Mouse (Mus musculus) testis, adult 2 months (tissue): Measurements from ENCODE around the gene Flvcr1. TPM values are rescaled to one million over a fixed set of nuclear protein-coding genes. Genes with fewer than 3 reads are reported as not detected.

Experiments
- H3K27ac ChIP-seq: fragments of 200-500 bp; 2 replicates; pipeline ENCODE4 v1.5.1; 2012; ENCODE audit warnings: low read depth, low read length; ENCODE audit not compliant: control insufficient read depth, insufficient read depth
- H3K27me3 ChIP-seq: fragments of 200-500 bp; 2 replicates; pipeline ENCODE4 v1.6.1; 2012; ENCODE audit warnings: mild to moderate bottlenecking, low read length, moderate library complexity; ENCODE audit not compliant: control insufficient read depth, insufficient read depth
- H3K36me3 ChIP-seq: fragments of 200-500 bp; 2 replicates; pipeline ENCODE4 v1.6.1; 2012; ENCODE audit warnings: mild to moderate bottlenecking, low read length; ENCODE audit not compliant: control insufficient read depth, insufficient read depth
- H3K4me1 ChIP-seq: fragments of 200-500 bp; 2 replicates; pipeline ENCODE4 v1.6.1; 2012; ENCODE audit warnings: low read length; ENCODE audit not compliant: control insufficient read depth, insufficient read depth
- H3K4me3 ChIP-seq: fragments of 200-500 bp; 2 replicates; pipeline ENCODE4 v1.5.1; 2012; ENCODE audit warnings: low read depth, mild to moderate bottlenecking, low read length, moderate library complexity, mixed read lengths; ENCODE audit not compliant: control insufficient read depth
- CTCF ChIP-seq: fragments of 200-500 bp; IDR thresholded peaks from 2 replicates; pipeline ENCODE4 v1.5.1; 2012; ENCODE audit warnings: low read depth, mild to moderate bottlenecking, inconsistent platforms, low read length, moderate library complexity; ENCODE audit not compliant: control insufficient read depth, insufficient read depth, insufficient replicate concordance
- POLR2A ChIP-seq: fragments of 200-500 bp; IDR thresholded peaks from 2 replicates; pipeline ENCODE4 v1.6.1; 2012; ENCODE audit warnings: low read depth, mild to moderate bottlenecking, inconsistent platforms, low read length, moderate library complexity; ENCODE audit not compliant: control insufficient read depth
- polyA plus RNA-seq: library from polyadenylated mRNA; depleted of rRNA; stranded (reverse); fragments of >200 nt; gene quantifications from 2 replicates; pipeline ENCODE4 v1.2.3, GENCODE M21; 2012

Gene Flvcr1
- polyA plus RNA-seq, 1 experiment, result 4.1 TPM

DNA sequence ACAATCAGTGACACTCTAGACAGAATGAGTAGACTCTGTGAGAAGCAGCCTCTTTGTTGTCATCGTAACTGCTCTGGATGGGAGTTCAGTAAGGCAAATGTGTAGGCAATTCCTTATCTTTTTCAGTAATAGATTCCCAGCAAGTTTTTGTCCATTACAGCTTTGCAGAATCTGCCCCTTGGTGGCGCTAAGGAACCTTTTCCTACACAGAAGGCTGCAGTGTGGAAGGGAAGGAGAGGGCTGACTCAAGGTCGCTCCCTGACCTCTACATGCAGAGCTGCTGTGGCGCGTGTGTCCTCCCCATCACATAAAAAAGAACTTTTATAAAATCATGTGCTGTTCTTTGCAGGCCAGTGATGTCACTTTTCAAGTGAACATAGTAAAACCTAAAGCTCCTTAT lies 42.4 kb upstream of the Flvcr1 start:
- TF ChIP-seq CTCF, result no peak
- TF ChIP-seq POLR2A, result no peak
- no peak overlapping the region for H3K27ac ChIP-seq
- H3K36me3 ChIP-seq, result peaks cover 1% of the 10 kb centered on the region
- H3K4me1 ChIP-seq, result no peaks in the 10 kb centered on the region
- H3K4me3 ChIP-seq, result no peak overlapping the region
- H3K27me3 ChIP-seq, result no peaks in the 10 kb centered on the region

DNA sequence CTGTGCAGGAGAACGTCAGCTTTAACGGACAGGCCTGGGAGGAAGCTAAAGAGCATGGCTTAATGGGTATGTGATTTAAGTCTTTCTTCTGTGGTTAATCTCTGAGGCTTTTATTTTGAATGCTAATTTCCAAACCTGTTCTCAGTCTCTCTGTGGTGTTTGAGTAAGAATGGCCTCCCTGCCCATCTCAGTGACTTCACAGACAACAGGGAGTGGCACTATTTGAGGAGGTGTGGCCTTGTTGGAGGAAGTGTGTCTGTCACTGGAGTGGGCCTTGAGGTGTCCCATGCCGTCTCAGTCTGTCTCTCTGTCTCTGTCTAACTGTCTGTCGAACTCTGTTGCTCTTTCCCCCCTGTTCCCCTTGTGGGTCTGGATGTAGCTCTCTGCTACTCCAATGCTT lies 39.2 kb upstream of the Flvcr1 start:
- H3K4me1 ChIP-seq, result no peaks in the 10 kb centered on the region
- no peak for TF ChIP-seq CTCF
- peak; percentile 23; the same call in 1 of the 2 replicates for TF ChIP-seq POLR2A
- H3K4me3 ChIP-seq, result peak overlapping the region; percentile 34
- no peaks in the 10 kb centered on the region; the same call in 1 of the 2 replicates for H3K36me3 ChIP-seq
- H3K27me3 ChIP-seq, result no peaks in the 10 kb centered on the region
- H3K27ac ChIP-seq, result no peak overlapping the region

DNA sequence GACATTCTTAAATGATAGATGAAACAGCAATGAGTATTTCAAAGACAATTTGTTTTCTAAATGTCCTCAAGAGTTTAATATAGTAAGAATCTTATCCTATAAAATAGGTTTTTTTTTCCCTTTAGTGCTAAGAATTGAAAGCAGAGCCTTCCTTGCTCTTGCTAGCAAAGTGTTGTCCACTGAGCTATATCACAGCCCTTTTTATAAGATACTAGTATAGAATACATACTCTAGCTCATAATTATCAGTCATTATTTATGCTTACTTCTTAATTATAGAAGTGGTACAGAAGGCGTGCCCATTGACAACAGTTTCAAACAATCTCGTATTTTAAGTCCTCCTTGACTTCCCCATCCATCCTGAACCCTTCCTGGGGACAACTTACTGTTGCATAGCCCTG lies 38.6 kb upstream of the Flvcr1 start:
- no peak overlapping the region for H3K4me3 ChIP-seq

DNA sequence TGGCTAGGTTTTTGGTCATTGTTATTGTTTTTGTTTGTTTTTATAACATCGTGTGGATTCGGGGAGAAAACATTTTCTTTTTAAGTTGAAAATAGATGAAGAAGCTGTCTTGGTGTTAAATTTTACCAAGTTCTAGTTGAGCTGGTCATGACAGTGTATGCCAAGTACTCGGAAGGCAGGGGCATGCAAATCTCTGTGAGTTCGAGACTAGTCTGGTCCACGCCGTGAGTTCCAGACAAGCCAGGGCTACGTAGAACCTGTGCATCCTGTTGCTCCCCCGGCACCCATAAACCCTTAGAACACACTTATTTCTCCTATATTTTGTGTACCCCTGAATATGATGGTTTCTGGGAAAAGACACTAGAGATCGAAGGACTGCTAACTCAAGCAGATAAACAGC lies 37.7 kb upstream of the Flvcr1 start:
- no peak for TF ChIP-seq CTCF
- no peak for TF ChIP-seq POLR2A
- Histone ChIP-seq H3K4me3 (no peak overlapping the region; the same call in 1 of the 2 replicates), H3K4me1 (no peaks in the 10 kb centered on the region), H3K27me3 (no peaks in the 10 kb centered on the region), H3K27ac (no peak overlapping the region), H3K36me3 (no peaks in the 10 kb centered on the region; the same call in 1 of the 2 replicates)

More for the DNA sequence above, 38.6 kb upstream of the Flvcr1 start:
- Histone ChIP-seq H3K27me3 (no peaks in the 10 kb centered on the region), H3K27ac (no peak overlapping the region), H3K36me3 (no peaks in the 10 kb centered on the region; the same call in 1 of the 2 replicates), H3K4me1 (no peaks in the 10 kb centered on the region)
- TF ChIP-seq POLR2A (no peak), CTCF (no peak)

DNA sequence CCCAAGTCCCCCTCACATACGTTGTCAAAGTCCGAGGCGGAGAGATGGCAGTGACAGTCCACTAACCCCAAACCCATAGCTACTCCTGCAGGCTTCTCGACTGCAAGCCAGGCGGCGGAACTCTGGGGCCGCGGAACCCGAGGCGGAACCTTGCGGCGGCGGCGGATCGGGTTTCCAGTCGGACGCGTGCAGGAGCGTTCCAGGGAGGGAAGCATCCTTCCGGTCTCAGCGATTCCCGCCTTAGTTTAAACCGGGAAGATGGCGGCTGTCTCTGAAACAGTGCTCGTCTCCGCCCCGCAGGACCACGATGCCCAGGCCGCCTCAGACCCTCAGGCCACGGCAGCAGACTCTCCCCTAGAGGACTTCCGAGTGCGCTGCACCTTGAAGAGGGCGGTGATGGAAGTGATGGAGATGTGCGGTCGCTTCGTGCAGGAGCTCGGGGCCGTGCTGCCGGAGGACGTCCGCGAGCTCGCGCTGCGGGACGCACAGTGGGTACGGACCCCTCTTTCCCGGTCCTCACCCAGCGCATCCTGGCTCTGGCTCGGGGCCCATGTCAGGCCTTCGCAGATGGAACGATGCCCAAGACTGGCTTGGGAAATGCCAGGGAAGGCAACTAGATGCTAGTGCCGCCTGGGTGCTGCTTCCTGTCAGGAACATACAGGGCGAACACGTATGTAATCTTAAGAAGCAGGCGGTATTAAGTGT lies 37.0 kb upstream of the Flvcr1 start, which contains the start of the genes Tatdn3 and Nsl1:
Tatdn3 (minus strand) TSS at position 152 of the 705 bp plus-strand sequence.
Nsl1 (plus strand) TSS at position 232 of the 705 bp plus-strand sequence.
- Histone ChIP-seq H3K4me3 (peak within 1 kb of the TSS; percentile 87), H3K4me1 (no peaks in the 10 kb centered on the region), H3K27ac (peak within 1 kb of the TSS; percentile 51), H3K36me3 (peaks cover 1% of the 10 kb centered on the region; the same call in 1 of the 2 replicates), H3K27me3 (no peaks in the 10 kb centered on the region)
- TF ChIP-seq CTCF (0 out of 2 replicates have a peak, but pooled peaks have one; percentile 5), POLR2A (no peak)

DNA sequence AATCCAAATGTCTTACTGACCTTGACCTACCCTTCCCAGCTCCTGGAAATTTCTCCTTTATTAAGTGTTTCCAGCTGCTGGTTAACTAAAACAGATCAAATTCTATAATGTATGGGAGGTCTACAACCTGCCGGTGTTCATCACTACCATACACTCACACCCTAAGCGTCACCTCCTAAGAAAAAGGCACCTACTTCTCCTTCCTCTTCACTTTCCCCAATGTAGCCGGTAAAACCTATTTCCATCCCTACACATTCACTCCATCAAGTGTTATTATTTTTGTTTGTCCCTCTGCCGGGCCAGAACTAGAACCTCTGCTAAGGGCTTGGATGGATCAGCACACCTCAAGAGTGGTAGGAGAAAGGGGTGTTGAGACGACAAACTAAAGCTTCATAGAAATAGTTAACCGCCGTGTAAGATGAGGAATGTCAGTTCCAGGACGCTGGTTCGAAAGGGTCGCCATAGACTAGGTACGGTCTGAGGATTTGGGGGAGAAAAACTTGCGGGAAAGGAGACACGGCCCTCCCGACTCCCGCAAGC lies 36.4 kb upstream of the Flvcr1 start:
- Histone ChIP-seq H3K27ac (peak overlapping the region; percentile 51; the same call in 1 of the 2 replicates), H3K27me3 (no peaks in the 10 kb centered on the region), H3K4me3 (peak overlapping the region; percentile 87), H3K4me1 (no peaks in the 10 kb centered on the region), H3K36me3 (peaks cover 1% of the 10 kb centered on the region; the same call in 1 of the 2 replicates)
- no peak for TF ChIP-seq POLR2A
- no peak for TF ChIP-seq CTCF

DNA sequence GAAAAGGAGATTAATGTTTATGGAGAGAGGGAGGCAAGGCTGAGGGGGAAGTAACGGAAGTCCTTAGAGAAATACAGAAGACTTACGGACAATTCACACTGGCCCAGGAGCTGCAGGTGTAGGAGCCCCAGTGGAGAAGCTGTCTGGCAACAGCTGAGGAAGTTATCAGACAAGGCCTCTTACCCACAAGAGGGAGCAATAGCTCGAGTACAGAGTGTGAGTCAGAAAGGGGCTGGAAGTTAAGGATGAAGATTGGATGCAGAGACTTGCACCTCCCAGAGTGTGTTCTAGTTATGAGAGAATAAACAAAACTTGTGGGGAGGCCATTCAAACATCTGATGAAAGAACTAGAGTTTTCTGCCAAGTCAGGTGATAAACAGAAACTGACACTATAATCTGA lies 31.5 kb upstream of the Flvcr1 start:
- no peak overlapping the region for H3K4me3 ChIP-seq
- no peaks in the 10 kb centered on the region for H3K27me3 ChIP-seq
- peaks cover 3% of the 10 kb centered on the region; the same call in 1 of the 2 replicates for H3K36me3 ChIP-seq
- H3K27ac ChIP-seq, result no peak overlapping the region
- H3K4me1 ChIP-seq, result no peaks in the 10 kb centered on the region
- TF ChIP-seq CTCF (no peak), POLR2A (no peak)
